Mouse (Mus musculus): ENCODE data around the gene Ddx54. TPM values are rescaled to one million over a fixed set of nuclear protein-coding genes. Genes with fewer than 3 reads are reported as not detected.

The Ddx54 gene
- total RNA-seq, 2 experiments from 2014 or later, result 44.5 to 48.0 TPM

DNA sequence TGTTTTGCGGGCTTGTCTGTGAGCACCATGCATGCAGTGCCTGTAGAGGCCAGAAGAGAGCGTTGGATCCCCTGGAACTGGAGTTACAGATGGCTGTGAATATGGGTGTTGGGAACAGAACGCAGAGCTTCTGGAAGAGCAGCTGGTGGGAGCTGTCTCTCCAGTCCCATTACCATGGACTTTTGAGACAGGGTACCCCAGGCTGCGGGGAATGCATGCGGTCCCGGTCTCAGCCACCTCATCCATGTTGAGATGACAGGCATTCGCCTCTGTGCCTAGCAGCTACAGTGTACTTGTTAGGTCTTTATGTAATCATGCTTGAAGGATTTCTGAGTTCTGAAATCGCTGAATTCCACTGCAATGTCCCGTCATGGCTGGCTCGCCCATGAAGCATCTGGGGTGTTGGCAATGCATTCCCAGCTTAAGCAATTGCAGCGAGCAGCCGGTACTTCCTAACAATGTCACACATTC is 43.8 kb downstream of the Ddx54 start:
- peak; percentile 67 to 84 for DNase-seq (ENCODE audit: low spot score in 2 of 2)
- intact Hi-C loops (cut with DNase I), result no loop called here

DNA sequence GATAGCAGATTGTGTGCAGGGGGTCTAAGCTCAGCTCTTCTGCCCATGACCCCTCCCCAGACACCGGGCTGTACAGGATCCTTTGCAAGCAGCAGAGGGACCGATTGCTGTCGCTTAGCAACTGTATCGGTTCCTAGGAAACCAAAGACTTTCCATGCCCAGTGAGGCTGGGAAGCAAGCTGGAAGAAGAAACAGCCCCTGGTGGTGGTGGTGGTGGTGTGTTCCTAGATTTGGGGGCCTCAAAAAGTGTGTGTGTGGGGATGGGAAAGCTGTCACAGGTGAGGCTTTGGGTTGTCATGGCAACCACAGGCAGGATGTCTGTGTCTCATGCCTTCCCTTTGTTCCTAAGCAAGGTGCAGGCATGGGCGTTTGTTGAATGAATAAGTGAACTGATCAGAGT is 48.3 kb downstream of the Ddx54 start:
- peak; percentile 60 to 84 for DNase-seq (ENCODE audit: low spot score in 2 of 2)
- intact Hi-C loops (cut with DNase I), result no loop called here

DNA sequence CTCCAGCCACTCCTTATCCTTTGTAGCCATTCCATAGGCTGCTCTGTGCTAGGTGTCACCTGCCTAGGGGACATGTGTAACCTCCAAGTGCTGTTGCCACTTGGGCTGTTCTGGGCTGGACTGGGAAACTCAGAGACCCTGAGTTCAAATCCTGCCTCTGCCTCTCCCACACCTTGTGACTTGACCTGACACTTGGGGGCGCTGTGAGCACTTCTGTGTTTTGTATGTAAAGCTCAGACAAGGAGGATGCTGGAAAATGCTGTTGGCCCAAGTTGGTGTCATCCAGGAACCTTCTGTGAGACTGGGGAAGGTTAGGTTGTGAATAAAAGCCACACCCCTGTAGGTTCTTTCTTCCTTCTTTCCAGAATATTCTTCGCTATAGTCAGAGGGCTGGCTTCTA is 52.3 kb downstream of the Ddx54 start:
- intact Hi-C loops (cut with DNase I), result no loop called here
- DNase-seq (ENCODE audit: low spot score in 2 of 2), result no peak

GRCm38 (mm10) chr5:120668761-120669160 is 56.2 kb downstream of the Ddx54 start:
- intact Hi-C loops (cut with DNase I), result no loop called here

DNA sequence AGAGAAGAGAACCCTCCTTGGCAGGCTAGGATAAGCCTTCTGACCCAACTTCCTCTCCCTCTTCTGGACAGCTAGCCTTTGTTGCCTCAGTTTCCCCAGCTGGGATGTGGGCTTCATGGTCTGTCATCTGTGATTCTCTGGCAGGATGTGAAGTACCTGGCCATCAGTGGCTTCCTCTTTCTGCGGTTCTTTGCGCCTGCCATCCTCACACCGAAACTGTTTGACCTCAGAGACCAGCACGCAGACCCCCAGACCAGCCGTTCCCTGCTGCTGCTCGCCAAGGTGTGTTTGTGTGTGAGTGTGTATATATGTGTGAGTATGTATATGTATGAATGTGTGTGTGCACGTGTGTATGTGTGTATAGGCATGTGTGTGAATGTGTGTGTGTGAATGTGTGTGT is 57.6 kb downstream of the Ddx54 start:
- intact Hi-C loops (cut with DNase I), result no loop called here
- no peak for DNase-seq (ENCODE audit: low spot score in 2 of 2)

More at GRCm38 (mm10) chr5:120668761-120669160, 56.2 kb downstream of the Ddx54 start:
- DNase-seq (ENCODE audit: low spot score in 2 of 2), result no peak

DNA sequence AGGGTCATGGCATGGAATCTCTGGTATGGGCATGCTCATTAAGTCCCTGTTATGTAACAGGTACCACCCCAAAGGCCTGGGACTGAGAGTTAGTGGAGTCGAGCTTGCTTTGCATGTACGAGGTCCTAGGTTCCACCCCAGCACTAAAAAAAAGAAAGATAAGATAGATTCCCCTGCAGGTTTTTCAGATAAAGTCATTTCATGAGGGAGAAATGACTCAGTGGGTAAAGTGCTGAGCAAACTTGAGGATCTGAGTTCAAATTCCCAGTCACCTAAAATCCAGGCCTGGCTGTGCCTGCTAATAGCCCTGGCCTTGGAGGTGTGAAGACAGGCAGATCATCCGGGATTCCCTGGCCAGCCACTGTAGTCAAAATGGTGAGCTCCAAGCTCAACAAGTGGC is 59.3 kb downstream of the Ddx54 start:
- DNase-seq (ENCODE audit: low spot score in 2 of 2), result no peak
- intact Hi-C loops (cut with DNase I), result no loop called here

DNA sequence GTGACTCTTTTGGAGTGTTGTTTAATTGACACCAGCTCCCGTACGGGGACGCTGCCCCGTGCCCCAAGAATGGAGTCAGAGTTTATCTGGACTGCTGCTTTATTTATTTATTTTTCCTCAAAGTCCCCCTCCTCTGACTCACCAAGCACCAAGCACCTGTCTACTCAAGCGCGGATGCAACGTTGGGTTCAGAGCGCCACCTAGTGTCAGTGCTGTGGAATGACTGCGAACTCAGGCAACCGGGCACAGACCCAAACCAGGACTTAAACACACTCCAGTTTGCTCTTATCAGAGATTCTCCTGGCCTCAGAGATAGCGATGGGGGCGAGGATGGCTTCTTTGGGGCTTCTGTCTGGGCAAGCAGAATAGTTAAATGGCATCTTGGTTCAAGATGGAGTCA is 61.1 kb downstream of the Ddx54 start:
- intact Hi-C loops (cut with DNase I), result loop anchor here (1.0 kb wide), 1 partner anchor 54 kb away; no protein-coding TSS in a partner anchor
- DNase-seq (ENCODE audit: low spot score in 2 of 2), result peak; percentile 76 to 78

DNA sequence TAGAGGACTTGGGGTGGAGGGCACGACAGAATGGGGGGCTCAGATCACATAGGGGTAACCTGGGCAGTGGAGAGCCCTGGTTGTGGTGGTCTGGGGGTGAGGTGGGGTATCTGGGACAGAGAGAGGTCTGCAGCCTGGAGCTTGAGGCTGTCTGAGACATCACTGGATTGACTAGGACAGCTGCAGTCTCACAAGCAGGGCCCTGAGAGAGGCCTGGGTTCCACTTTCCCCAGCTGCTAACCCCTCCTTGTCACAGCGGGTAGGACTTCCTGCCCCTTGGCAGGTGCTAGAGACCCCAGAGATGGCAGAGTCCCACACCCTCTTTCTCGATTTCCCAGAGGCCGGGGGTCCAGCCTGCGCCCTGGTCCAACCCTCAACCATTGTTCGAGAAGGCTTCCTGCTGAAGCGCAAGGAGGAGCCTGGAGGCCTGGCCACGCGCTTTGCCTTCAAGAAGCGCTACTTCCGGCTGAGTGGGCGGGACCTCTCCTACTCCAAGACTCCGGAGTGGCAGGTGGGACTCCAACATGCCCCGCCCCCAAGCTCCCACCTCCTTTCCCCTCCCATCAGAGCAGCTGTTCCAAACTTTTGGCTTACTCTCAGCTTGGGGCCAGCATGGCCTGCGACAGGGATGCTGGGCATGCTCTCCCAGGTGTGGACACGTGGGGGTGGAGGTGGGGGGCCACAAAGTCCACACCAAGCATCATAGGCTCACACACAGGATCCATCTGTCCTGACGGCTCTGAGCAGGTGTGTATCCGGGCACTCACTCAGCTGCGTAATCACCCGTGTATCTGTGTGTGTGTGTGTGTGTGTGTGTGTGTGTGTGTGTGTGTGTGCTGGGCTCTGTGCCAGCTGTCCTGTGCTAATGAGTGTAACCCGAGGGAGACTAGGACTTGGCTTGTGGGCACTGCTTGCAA is 61.9 kb downstream of the Ddx54 start:
- peak in 1 of 2 experiments; percentile 69 for DNase-seq (ENCODE audit: low spot score in 2 of 2)
- intact Hi-C loops (cut with DNase I), result no loop called here

GRCm38 (mm10) chr5:120677516-120677915 is 65.0 kb downstream of the Ddx54 start:
- intact Hi-C loops (cut with DNase I), result no loop called here
- DNase-seq (ENCODE audit: low spot score in 2 of 2), result no peak

Other genes with a start within 250 kb of the Ddx54 start
- under 1 TPM in 1 of 2 experiments, not detected in 1; 0.27 TPM for gene Lhx5, start 181.0 kb upstream of the Ddx54 start, total RNA-seq (2021)
- 1 to 10 TPM; 5.1 to 5.4 TPM for gene Sdsl, start 139.9 kb upstream of the Ddx54 start, total RNA-seq (2021)
- gene Sds, start 136.2 kb upstream of the Ddx54 start, total RNA-seq (2021), result not detected
- gene Plbd2, start 109.1 kb upstream of the Ddx54 start, total RNA-seq (2021), result 10 to 100 TPM; 77.4 to 81.8 TPM
- gene Slc8b1, start 101.6 kb upstream of the Ddx54 start, total RNA-seq (2021), result 1 to 10 TPM; 5.2 to 5.4 TPM
- 10 to 100 TPM; 47.7 to 50.0 TPM for gene Tpcn1, start 24.1 kb upstream of the Ddx54 start, total RNA-seq (2021)
- gene Iqcd, start 23.7 kb upstream of the Ddx54 start, total RNA-seq (2021), result under 1 TPM; 0.22 to 0.59 TPM
- gene Rita1, start 150 bp upstream of the Ddx54 start, total RNA-seq (2021), result 10 to 100 TPM; 31.5 to 32.4 TPM
- gene Cfap73, start 21.5 kb downstream of the Ddx54 start, total RNA-seq (2021), result not detected
- 100 to 1,000 TPM in 1 of 2 experiments, 10 to 100 TPM in 1; 94.2 to 107 TPM for gene Rasal1, start 36.1 kb downstream of the Ddx54 start, total RNA-seq (2021)
- 10 to 100 TPM; 72.6 to 80.1 TPM for gene Dtx1, start 99.2 kb downstream of the Ddx54 start, total RNA-seq (2021)
- gene Oas2, start 137.1 kb downstream of the Ddx54 start, total RNA-seq (2021), result under 1 TPM in 1 of 2 experiments, not detected in 1; 0.40 TPM
- not detected for gene Oas3, start 164.9 kb downstream of the Ddx54 start, total RNA-seq (2021)
- gene Oas1e, start 182.8 kb downstream of the Ddx54 start, total RNA-seq (2021), result not detected
- under 1 TPM; 0.59 to 0.87 TPM for gene Oas1c, start 199.8 kb downstream of the Ddx54 start, total RNA-seq (2021)
- not detected for gene Oas1f, start 234.6 kb downstream of the Ddx54 start, total RNA-seq (2021)
- not detected for gene Oas1h, start 248.7 kb downstream of the Ddx54 start, total RNA-seq (2021)

Data from left cerebral cortex, postnatal 14 days (tissue).